Mouse (Mus musculus): ENCODE data around the gene Stub1. TPM values are rescaled to one million over a fixed set of nuclear protein-coding genes. Genes with fewer than 3 reads are reported as not detected.

Stub1 gene
- polyA plus RNA-seq, 1 experiment from 2014 or later = 334 TPM

DNA sequence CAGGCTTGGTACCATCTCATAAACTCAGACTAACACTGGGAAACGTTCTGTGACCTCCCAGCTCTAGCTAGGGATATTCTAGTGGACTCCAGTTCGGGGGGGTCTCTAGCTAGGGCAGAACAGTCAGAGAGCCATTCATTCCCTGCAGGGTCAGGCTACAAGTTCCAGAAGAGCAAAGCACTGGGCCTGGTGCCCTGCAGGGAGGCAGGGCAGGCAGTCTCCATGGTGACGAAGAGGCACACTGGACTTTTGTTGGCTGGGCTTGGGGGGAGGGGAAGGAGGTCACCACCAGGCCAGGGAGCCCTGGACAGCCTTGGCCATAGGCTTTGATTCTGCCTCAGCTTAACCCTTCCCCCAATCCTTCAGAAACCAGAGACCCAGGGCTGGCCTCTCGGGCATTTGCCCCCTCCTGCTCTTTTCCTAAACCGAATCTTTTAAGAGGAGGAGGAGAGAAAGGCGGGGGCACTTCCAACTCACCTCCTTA lies 37.6 kb downstream of the Stub1 start, which contains the start of gene AC134908.4:
AC134908.4 (minus strand) TSS at position 51 of the 484 bp plus-strand sequence.
- Histone ChIP-seq H3K27me3 (ENCODE audit: control insufficient read depth, insufficient read depth, low read length) (no peaks in the 10 kb centered on the region), H3K9ac (ENCODE audit: low read length) (peak within 1 kb of the TSS; percentile 84), H3K27ac (ENCODE audit: low read depth, low read length) (peak within 1 kb of the TSS; percentile 88), H3K4me2 (ENCODE audit: low read depth) (peak within 1 kb of the TSS; percentile 96), H3K4me3 (ENCODE audit: low read depth, low read length) (peak within 1 kb of the TSS; percentile 83), H3K36me3 (ENCODE audit: control insufficient read depth, insufficient read depth, low read length) (0 out of 2 replicates have a peak, but pooled peaks cover 2% of the 10 kb centered on the region), H3K9me3 (ENCODE audit: control insufficient read depth, low read length) (no peaks in the 10 kb centered on the region), H3K4me1 (ENCODE audit: control insufficient read depth, insufficient read depth, low read length) (peaks cover 45% of the 10 kb centered on the region)
- WGBS = 0% methylated on average over 6 of the region's 6 CpGs
- ATAC-seq (ENCODE audit: insufficient read depth, low FRiP score, low TSS enrichment) (0 out of 2 replicates have a peak, but pooled peaks have one; percentile 35), DNase-seq (ENCODE audit: low spot score) (peak; percentile 79)

DNA sequence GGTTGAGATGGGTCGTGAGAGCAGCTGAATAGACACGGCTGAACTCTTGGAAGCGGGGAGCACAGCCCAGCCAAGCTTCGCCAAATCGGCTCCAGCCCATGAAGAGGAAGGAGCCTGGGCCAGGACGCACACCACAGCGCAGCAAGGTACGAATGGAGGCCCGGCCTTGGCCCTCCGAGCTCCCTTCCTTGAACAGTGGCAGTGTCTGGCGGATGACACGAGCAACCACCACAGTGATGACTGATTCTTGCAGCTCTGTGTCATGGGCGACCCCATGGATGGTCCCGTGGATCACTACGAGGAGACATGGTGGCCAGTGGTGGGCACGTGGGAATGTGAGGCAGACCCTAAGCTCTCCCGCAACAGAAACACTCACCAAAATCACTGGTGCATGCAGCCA lies 38.2 kb downstream of the Stub1 start:
- Histone ChIP-seq H3K36me3 (ENCODE audit: control insufficient read depth, insufficient read depth, low read length) (0 out of 2 replicates have a peak, but pooled peaks cover 2% of the 10 kb centered on the region), H3K4me1 (ENCODE audit: control insufficient read depth, insufficient read depth, low read length) (peaks cover 45% of the 10 kb centered on the region), H3K27ac (ENCODE audit: low read depth, low read length) (peak overlapping the region; percentile 88), H3K9me3 (ENCODE audit: control insufficient read depth, low read length) (no peaks in the 10 kb centered on the region), H3K4me3 (ENCODE audit: low read depth, low read length) (peak overlapping the region; percentile 83), H3K27me3 (ENCODE audit: control insufficient read depth, insufficient read depth, low read length) (no peaks in the 10 kb centered on the region), H3K9ac (ENCODE audit: low read length) (peak overlapping the region; percentile 84), H3K4me2 (ENCODE audit: low read depth) (peak overlapping the region; percentile 96)
- 61% methylated on average over 17 of the region's 17 CpGs for WGBS
- ATAC-seq (ENCODE audit: insufficient read depth, low FRiP score, low TSS enrichment) (no peak), DNase-seq (ENCODE audit: low spot score) (no peak)

DNA sequence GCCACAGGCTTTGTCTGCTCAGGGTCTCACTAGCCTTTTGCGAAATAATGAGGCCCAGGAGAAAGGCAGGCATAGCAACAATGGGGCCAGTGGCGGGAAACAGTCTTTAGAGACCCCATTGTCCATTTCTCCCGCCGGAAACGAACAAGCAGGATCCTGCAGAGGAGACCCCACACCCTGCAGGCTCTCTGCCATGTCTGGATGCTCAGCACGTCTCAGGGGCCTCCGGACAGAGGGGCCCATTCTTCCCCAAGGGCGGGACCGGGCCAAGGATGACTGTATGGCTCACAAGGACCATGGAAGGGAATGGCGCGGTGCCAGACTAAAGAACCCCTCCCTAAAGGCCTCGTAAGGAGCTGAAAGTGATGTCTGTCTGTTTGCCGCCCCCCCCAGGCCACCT lies 39.0 kb downstream of the Stub1 start:
- ATAC-seq (ENCODE audit: insufficient read depth, low FRiP score, low TSS enrichment) = peak; percentile 60
- Histone ChIP-seq H3K27ac (ENCODE audit: low read depth, low read length) (peak overlapping the region; percentile 88), H3K4me3 (ENCODE audit: low read depth, low read length) (peak overlapping the region; percentile 83), H3K36me3 (ENCODE audit: control insufficient read depth, insufficient read depth, low read length) (0 out of 2 replicates have a peak, but pooled peaks cover 2% of the 10 kb centered on the region), H3K4me2 (ENCODE audit: low read depth) (peak overlapping the region; percentile 96), H3K9me3 (ENCODE audit: control insufficient read depth, low read length) (no peaks in the 10 kb centered on the region), H3K27me3 (ENCODE audit: control insufficient read depth, insufficient read depth, low read length) (no peaks in the 10 kb centered on the region), H3K4me1 (ENCODE audit: control insufficient read depth, insufficient read depth, low read length) (peaks cover 45% of the 10 kb centered on the region), H3K9ac (ENCODE audit: low read length) (peak overlapping the region; percentile 84)
- 46% methylated on average over 13 of the region's 13 CpGs for WGBS
- peak; percentile 68 for DNase-seq (ENCODE audit: low spot score)

DNA sequence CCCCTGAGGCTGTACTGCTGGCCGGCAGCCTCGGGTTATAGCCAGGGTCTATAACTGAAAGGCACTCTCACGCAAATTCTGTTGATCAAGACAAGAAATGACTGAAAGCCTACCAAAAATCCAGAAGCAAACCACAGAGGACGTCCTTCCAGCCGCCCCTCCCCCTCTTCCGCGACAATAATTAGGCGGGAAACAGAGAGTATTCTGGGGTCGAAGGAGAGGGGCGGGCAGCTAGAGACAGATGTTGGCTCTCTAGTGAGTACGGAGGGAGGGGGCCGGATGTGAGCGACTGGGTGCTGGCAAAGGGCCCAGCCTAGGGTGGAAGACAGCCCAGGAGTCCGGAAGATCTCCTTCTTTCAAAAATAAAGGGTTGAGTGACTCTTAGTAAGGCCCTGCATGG lies 40.6 kb downstream of the Stub1 start, which contains the start of gene Fam173a:
Fam173a (minus strand) TSS at position 287 of the 400 bp plus-strand sequence.
- DNase-seq (ENCODE audit: low spot score) (peak; percentile 72), ATAC-seq (ENCODE audit: insufficient read depth, low FRiP score, low TSS enrichment) (no peak)
- 0 out of 2 replicates have a peak, but pooled peaks cover 2% of the 10 kb centered on the region for H3K36me3 ChIP-seq (ENCODE audit: control insufficient read depth, insufficient read depth, low read length)
- H3K4me3 ChIP-seq (ENCODE audit: low read depth, low read length) = peak within 1 kb of the TSS; percentile 83
- peak within 1 kb of the TSS; percentile 96 for H3K4me2 ChIP-seq (ENCODE audit: low read depth)
- H3K27ac ChIP-seq (ENCODE audit: low read depth, low read length) = peak within 1 kb of the TSS; percentile 88
- peaks cover 44% of the 10 kb centered on the region for H3K4me1 ChIP-seq (ENCODE audit: control insufficient read depth, insufficient read depth, low read length)
- H3K27me3 ChIP-seq (ENCODE audit: control insufficient read depth, insufficient read depth, low read length) = no peaks in the 10 kb centered on the region
- H3K9ac ChIP-seq (ENCODE audit: low read length) = peak within 1 kb of the TSS; percentile 84
- WGBS = under 1% methylated on average over 13 of the region's 14 CpGs
- no peaks in the 10 kb centered on the region for H3K9me3 ChIP-seq (ENCODE audit: control insufficient read depth, low read length)

DNA sequence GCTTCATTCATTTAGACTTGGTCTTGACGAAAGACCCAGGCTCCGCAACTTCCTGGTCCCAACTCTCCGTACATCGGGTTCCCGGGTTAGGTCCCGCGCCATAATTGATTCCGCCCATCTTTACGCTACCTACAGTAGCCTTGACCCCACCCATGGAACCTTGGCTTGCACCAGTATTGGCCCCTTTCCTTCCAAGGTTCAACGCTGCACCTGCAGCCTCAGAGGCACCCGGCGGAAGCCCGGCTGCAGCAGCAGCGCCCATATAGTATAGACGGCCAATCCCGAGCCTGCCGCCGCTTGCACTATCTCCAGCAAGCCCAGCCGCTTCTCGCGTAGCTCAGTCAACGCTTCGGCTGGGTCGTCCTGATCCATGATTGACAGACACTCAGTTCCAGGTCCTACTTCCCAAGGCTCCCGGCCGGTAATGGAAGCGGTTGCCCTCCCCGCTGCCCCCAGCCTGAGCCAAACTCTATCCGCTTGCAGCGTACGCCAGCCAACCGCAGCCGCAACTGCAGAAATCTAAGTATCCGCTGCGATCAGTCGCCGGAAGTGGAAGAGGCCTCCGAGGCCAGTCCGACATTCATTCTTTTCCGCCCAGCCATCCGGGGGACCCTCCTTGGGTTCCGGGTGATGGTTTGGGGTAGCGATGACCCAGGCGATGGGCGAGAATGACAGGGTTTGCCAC lies 41.2 kb downstream of the Stub1 start:
- H3K4me3 ChIP-seq (ENCODE audit: low read depth, low read length) = peak overlapping the region; percentile 56
- under 1% methylated on average over 45 of the region's 45 CpGs for WGBS
- peaks cover 40% of the 10 kb centered on the region for H3K4me1 ChIP-seq (ENCODE audit: control insufficient read depth, insufficient read depth, low read length)
- ATAC-seq (ENCODE audit: insufficient read depth, low FRiP score, low TSS enrichment) (peak; percentile 29; the same call in 1 of the 2 replicates), DNase-seq (ENCODE audit: low spot score) (peak; percentile 88)
- H3K9me3 ChIP-seq (ENCODE audit: control insufficient read depth, low read length) = no peaks in the 10 kb centered on the region
- 0 out of 2 replicates have a peak, but pooled peaks cover 2% of the 10 kb centered on the region for H3K36me3 ChIP-seq (ENCODE audit: control insufficient read depth, insufficient read depth, low read length)
- H3K27ac ChIP-seq (ENCODE audit: low read depth, low read length) = peak overlapping the region; percentile 88
- peak overlapping the region; percentile 75 for H3K9ac ChIP-seq (ENCODE audit: low read length)
- H3K27me3 ChIP-seq (ENCODE audit: control insufficient read depth, insufficient read depth, low read length) = no peaks in the 10 kb centered on the region
- peak overlapping the region; percentile 96 for H3K4me2 ChIP-seq (ENCODE audit: low read depth)

DNA sequence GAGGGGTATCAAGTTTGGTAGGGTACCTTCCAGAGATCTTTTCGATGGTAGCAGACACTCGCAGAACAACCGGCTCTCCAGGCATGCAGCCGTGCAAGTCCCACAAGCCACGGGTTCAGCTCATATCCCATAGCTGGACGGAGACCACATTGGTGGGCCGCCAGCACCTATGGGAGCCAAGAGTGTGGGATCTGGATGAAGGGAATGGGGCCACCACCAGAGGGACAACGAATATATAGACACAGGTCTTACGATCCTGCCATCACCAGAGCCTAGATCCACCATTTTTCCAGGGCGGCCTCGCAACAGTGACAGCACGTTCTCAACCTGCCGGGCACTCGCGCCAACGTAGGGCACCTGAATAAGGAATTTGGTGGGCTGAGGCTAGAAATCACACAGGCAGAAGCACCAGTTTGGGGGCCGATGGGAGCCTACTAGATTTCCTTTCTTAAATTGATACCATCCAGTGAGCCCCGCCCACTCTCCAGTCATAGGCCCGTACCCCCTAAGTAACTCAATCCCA lies 41.8 kb downstream of the Stub1 start:
- H3K4me1 ChIP-seq (ENCODE audit: control insufficient read depth, insufficient read depth, low read length) = peaks cover 40% of the 10 kb centered on the region
- H3K4me2 ChIP-seq (ENCODE audit: low read depth) = peak overlapping the region; percentile 96
- H3K27me3 ChIP-seq (ENCODE audit: control insufficient read depth, insufficient read depth, low read length) = no peaks in the 10 kb centered on the region
- H3K27ac ChIP-seq (ENCODE audit: low read depth, low read length) = peak overlapping the region; percentile 88
- H3K9me3 ChIP-seq (ENCODE audit: control insufficient read depth, low read length) = no peaks in the 10 kb centered on the region
- DNase-seq (ENCODE audit: low spot score) (peak; percentile 56), ATAC-seq (ENCODE audit: insufficient read depth, low FRiP score, low TSS enrichment) (no peak)
- WGBS = 31% methylated on average over 19 of the region's 19 CpGs
- H3K4me3 ChIP-seq (ENCODE audit: low read depth, low read length) = peak overlapping the region; percentile 56
- H3K9ac ChIP-seq (ENCODE audit: low read length) = peak overlapping the region; percentile 75
- H3K36me3 ChIP-seq (ENCODE audit: control insufficient read depth, insufficient read depth, low read length) = 0 out of 2 replicates have a peak, but pooled peaks cover 2% of the 10 kb centered on the region

DNA sequence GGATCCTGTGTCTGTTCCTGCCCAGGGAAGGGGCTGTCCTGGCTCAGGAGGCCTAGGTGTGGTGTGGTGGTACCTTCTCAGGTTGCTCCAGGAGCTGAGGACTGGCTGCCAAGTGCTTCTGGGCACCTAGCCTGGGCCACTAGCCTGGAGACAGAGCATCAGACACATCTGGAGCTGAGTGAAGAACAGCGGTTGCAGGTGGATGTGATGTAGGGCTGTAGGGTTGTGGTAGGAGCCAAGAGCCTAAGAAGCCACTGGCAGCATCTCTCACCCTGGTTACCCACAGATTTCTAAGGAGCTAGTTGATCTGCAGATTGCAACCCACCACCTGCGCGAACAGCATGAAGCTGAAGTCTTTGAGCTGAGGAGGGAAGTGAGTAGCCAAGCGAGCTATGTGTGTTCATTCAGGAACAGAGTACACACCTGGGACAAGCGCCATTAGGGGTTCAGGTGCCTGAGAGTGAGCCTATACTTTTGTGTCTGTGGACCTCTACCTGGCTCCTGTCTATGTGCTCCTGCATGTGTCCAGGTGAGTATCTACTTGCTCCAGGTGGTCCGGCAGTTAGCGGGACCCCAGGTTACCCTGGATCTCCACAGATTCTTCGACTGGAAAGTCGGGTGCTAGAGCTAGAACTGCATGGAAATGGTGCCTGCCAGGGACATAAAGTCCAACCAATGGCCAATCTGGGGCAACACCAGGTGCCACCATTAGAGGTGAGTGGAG lies 46.3 kb downstream of the Stub1 start:
- no peaks in the 10 kb centered on the region for H3K9me3 ChIP-seq (ENCODE audit: control insufficient read depth, low read length)
- ATAC-seq (ENCODE audit: insufficient read depth, low FRiP score, low TSS enrichment) (no peak), DNase-seq (ENCODE audit: low spot score) (no peak)
- H3K9ac ChIP-seq (ENCODE audit: low read length) = no peak overlapping the region
- no peak overlapping the region for H3K4me2 ChIP-seq (ENCODE audit: low read depth)
- no peak overlapping the region for H3K4me3 ChIP-seq (ENCODE audit: low read depth, low read length)
- no peaks in the 10 kb centered on the region for H3K27me3 ChIP-seq (ENCODE audit: control insufficient read depth, insufficient read depth, low read length)
- peaks cover 14% of the 10 kb centered on the region for H3K4me1 ChIP-seq (ENCODE audit: control insufficient read depth, insufficient read depth, low read length)
- 93% methylated on average over 9 of the region's 9 CpGs for WGBS
- H3K27ac ChIP-seq (ENCODE audit: low read depth, low read length) = no peak overlapping the region
- peaks cover 3% of the 10 kb centered on the region; the same call in 1 of the 2 replicates for H3K36me3 ChIP-seq (ENCODE audit: control insufficient read depth, insufficient read depth, low read length)

DNA sequence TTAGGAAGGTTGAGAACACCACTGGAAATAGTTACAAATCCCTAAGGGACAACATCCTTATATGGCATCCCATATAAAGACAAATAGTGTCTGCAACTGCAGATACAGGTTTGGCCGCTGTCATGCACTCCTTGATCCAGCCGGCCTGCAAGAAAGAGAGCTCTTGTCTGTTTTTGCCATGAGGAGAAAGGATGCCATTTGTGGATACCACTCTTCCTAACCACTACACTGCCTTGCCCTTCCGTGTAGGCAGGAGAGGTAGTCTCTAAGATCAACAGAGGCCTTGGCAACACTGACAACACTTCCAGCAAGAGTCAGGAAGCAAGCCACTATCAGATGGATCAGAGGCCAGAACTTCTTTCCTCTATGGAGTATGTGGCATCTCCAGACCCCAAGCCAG lies 46.9 kb downstream of the Stub1 start, which contains the start of gene Ccdc78:
Ccdc78 (plus strand) TSS at position 301 of the 400 bp plus-strand sequence.
- Histone ChIP-seq H3K27me3 (ENCODE audit: control insufficient read depth, insufficient read depth, low read length) (no peaks in the 10 kb centered on the region), H3K4me2 (ENCODE audit: low read depth) (peak within 1 kb of the TSS; percentile 86), H3K9ac (ENCODE audit: low read length) (peak within 1 kb of the TSS; percentile 85), H3K4me3 (ENCODE audit: low read depth, low read length) (peak within 1 kb of the TSS; percentile 71), H3K27ac (ENCODE audit: low read depth, low read length) (peak within 1 kb of the TSS; percentile 83), H3K9me3 (ENCODE audit: control insufficient read depth, low read length) (no peaks in the 10 kb centered on the region), H3K4me1 (ENCODE audit: control insufficient read depth, insufficient read depth, low read length) (peaks cover 12% of the 10 kb centered on the region), H3K36me3 (ENCODE audit: control insufficient read depth, insufficient read depth, low read length) (peaks cover 3% of the 10 kb centered on the region; the same call in 1 of the 2 replicates)
- ATAC-seq (ENCODE audit: insufficient read depth, low FRiP score, low TSS enrichment) (no peak), DNase-seq (ENCODE audit: low spot score) (no peak)
- WGBS = 87% methylated on average over 3 of the region's 3 CpGs

Measured in neural tube, embryonic 11.5 days (tissue).